Mouse (Mus musculus) erythroblast, embryonic 14.5 days (primary cell): Measurements from ENCODE around the gene Cadm1. TPM values are rescaled to one million over a fixed set of nuclear protein-coding genes. Genes with fewer than 3 reads are reported as not detected.

Source experiments
- H3K27me3 ChIP-seq: 2 replicates; pipeline ENCODE4 v1.6.1; 2012; ENCODE audit warnings: inconsistent platforms; ENCODE audit not compliant: control insufficient read depth
- H3K36me3 ChIP-seq: 2 replicates; pipeline ENCODE4 v1.6.1; 2012; ENCODE audit warnings: mild to moderate bottlenecking, inconsistent platforms; ENCODE audit not compliant: control insufficient read depth
- H3K4me1 ChIP-seq: 2 replicates; pipeline ENCODE4 v1.6.1; 2012; ENCODE audit warnings: inconsistent platforms; ENCODE audit not compliant: control insufficient read depth
- H3K4me3 ChIP-seq: replicated peaks from 2 replicates; pipeline ENCODE3; 2012; ENCODE audit warnings: moderate library complexity, mild to moderate bottlenecking, inconsistent platforms
- H3K9me3 ChIP-seq: 2 replicates; pipeline ENCODE4 v1.6.1; 2012; ENCODE audit warnings: low read length, inconsistent platforms, mixed read lengths; ENCODE audit not compliant: control insufficient read depth
- GATA1 ChIP-seq: IDR thresholded peaks from 2 replicates; pipeline ENCODE4 v1.6.1; 2012; ENCODE audit warnings: low read length, inconsistent platforms, mixed read lengths
- TAL1 ChIP-seq: IDR thresholded peaks from 3 replicates; pipeline ENCODE4 v1.6.1; 2012; ENCODE audit warnings: low read length, inconsistent platforms, mixed read lengths
- polyA plus RNA-seq: library from polyadenylated mRNA; stranded (reverse); fragments of >175 nt; gene quantifications from 2 replicates; pipeline ENCODE4 v1.2.3, GENCODE M21; 2012

Cadm1 gene
- polyA plus RNA-seq, 1 experiment = 0.07 TPM

- Histone ChIP-seq H3K36me3 (no peaks in the 10 kb centered on the region), H3K27me3 (no peaks in the 10 kb centered on the region), H3K4me1 (no peaks in the 10 kb centered on the region), H3K9me3 (no peaks in the 10 kb centered on the region), H3K4me3 (no peak overlapping the region)
- no peak for TF ChIP-seq GATA1
- TF ChIP-seq TAL1 = no peak
These were observed 80.3 kb downstream of the Cadm1 start for GRCm38 (mm10) chr9:47610316-47610715.

- TF ChIP-seq TAL1 = no peak
- no peak for TF ChIP-seq GATA1
- Histone ChIP-seq H3K27me3 (no peaks in the 10 kb centered on the region), H3K4me3 (no peak overlapping the region), H3K36me3 (no peaks in the 10 kb centered on the region), H3K4me1 (no peaks in the 10 kb centered on the region), H3K9me3 (no peaks in the 10 kb centered on the region)
These were observed 83.0 kb downstream of the Cadm1 start for GRCm38 (mm10) chr9:47612894-47613412.

GRCm38 (mm10) chr9:47615049-47615448 is 85.1 kb downstream of the Cadm1 start:
- Histone ChIP-seq H3K27me3 (no peaks in the 10 kb centered on the region), H3K9me3 (no peaks in the 10 kb centered on the region), H3K4me3 (no peak overlapping the region), H3K4me1 (no peaks in the 10 kb centered on the region), H3K36me3 (no peaks in the 10 kb centered on the region)
- TF ChIP-seq GATA1 (no peak), TAL1 (no peak)

GRCm38 (mm10) chr9:47616391-47616790 is 86.4 kb downstream of the Cadm1 start:
- TF ChIP-seq TAL1 (no peak), GATA1 (no peak)
- no peaks in the 10 kb centered on the region for H3K4me1 ChIP-seq
- no peak overlapping the region for H3K4me3 ChIP-seq
- H3K9me3 ChIP-seq = no peaks in the 10 kb centered on the region
- no peaks in the 10 kb centered on the region for H3K36me3 ChIP-seq
- H3K27me3 ChIP-seq = no peaks in the 10 kb centered on the region

GRCm38 (mm10) chr9:47619501-47620029 is 89.6 kb downstream of the Cadm1 start:
- Histone ChIP-seq H3K36me3 (no peaks in the 10 kb centered on the region), H3K27me3 (no peaks in the 10 kb centered on the region), H3K4me1 (no peaks in the 10 kb centered on the region), H3K9me3 (no peaks in the 10 kb centered on the region), H3K4me3 (no peak overlapping the region)
- TF ChIP-seq GATA1 (no peak), TAL1 (no peak)

- Histone ChIP-seq H3K36me3 (no peaks in the 10 kb centered on the region), H3K4me3 (no peak overlapping the region), H3K27me3 (no peaks in the 10 kb centered on the region), H3K4me1 (no peaks in the 10 kb centered on the region), H3K9me3 (no peaks in the 10 kb centered on the region)
- TF ChIP-seq TAL1 (no peak), GATA1 (no peak)
These were observed 93.8 kb downstream of the Cadm1 start for GRCm38 (mm10) chr9:47623447-47624445.

- Histone ChIP-seq H3K27me3 (no peaks in the 10 kb centered on the region), H3K4me3 (no peak overlapping the region), H3K9me3 (no peaks in the 10 kb centered on the region), H3K36me3 (no peaks in the 10 kb centered on the region), H3K4me1 (no peaks in the 10 kb centered on the region)
- no peak for TF ChIP-seq GATA1
- TF ChIP-seq TAL1 = no peak
These were observed 94.9 kb downstream of the Cadm1 start for GRCm38 (mm10) chr9:47624565-47625520.

- H3K9me3 ChIP-seq = no peaks in the 10 kb centered on the region
- no peak for TF ChIP-seq TAL1
- no peak for TF ChIP-seq GATA1
- H3K4me3 ChIP-seq = no peak overlapping the region
- no peaks in the 10 kb centered on the region for H3K4me1 ChIP-seq
- H3K27me3 ChIP-seq = no peaks in the 10 kb centered on the region
- no peaks in the 10 kb centered on the region for H3K36me3 ChIP-seq
These were observed 95.7 kb downstream of the Cadm1 start for GRCm38 (mm10) chr9:47625621-47626210.
